Mouse (Mus musculus) intestine, postnatal 0 days (tissue): ENCODE measurements around the gene Elovl6. TPM values are rescaled to one million over a fixed set of nuclear protein-coding genes. Genes with fewer than 3 reads are reported as not detected.

ENCODE experiments used
- ATAC-seq: fragments of 200-750 bp; cut with Nextera tagmentation; 2 replicates; pipeline ENCODE4 v1.8.0; 2017; ENCODE audit warnings: mild to moderate bottlenecking, moderate TSS enrichment, moderate library complexity
- H3K27ac ChIP-seq: fragments of 300-500 bp; sonication (generic); 2 replicates; pipeline ENCODE4 v1.5.1; 2014; ENCODE audit warnings: mild to moderate bottlenecking, low read depth, low read length, moderate library complexity
- H3K27me3 ChIP-seq: fragments of 300-500 bp; sonication (generic); replicated peaks from 2 replicates; pipeline ENCODE4 v1.6.1; 2014; ENCODE audit warnings: low read length, mixed read lengths; ENCODE audit not compliant: control insufficient read depth, insufficient read depth
- H3K36me3 ChIP-seq: fragments of 300-500 bp; sonication (generic); 2 replicates; pipeline ENCODE4 v1.6.1; 2014; ENCODE audit warnings: mild to moderate bottlenecking, moderate library complexity; ENCODE audit not compliant: control insufficient read depth, insufficient read depth
- H3K4me1 ChIP-seq: fragments of 300-500 bp; sonication (generic); replicated peaks from 2 replicates; pipeline ENCODE4 v1.6.1; 2014; ENCODE audit warnings: antibody characterized with exemption, low read length, mixed read lengths; ENCODE audit not compliant: control insufficient read depth, insufficient read depth
- H3K4me2 ChIP-seq: fragments of 300-500 bp; sonication (generic); replicated peaks from 2 replicates; pipeline ENCODE4 v1.6.1; 2014; ENCODE audit warnings: low read depth, mild to moderate bottlenecking, moderate library complexity
- H3K4me3 ChIP-seq: fragments of 300-500 bp; sonication (generic); 2 replicates; pipeline ENCODE4 v1.5.1; 2014; ENCODE audit warnings: low read depth, low read length
- H3K9ac ChIP-seq: fragments of 300-500 bp; sonication (generic); 2 replicates; pipeline ENCODE4 v1.6.1; 2014; ENCODE audit warnings: mild to moderate bottlenecking, low read depth, low read length
- H3K9me3 ChIP-seq: fragments of 300-500 bp; sonication (generic); 2 replicates; pipeline ENCODE4 v1.6.1; 2016; ENCODE audit warnings: mixed run types; ENCODE audit not compliant: control insufficient read depth
- CTCF ChIP-seq: sonication (generic); IDR thresholded peaks from 2 replicates; pipeline ENCODE4 v1.5.1; 2016; ENCODE audit warnings: low read depth, mild to moderate bottlenecking, control low read depth, antibody characterized with exemption, moderate library complexity
- WGBS: fragments of 180-500 bp; shearing (Covaris S2); extraction: QIAGEN DNeasy Blood & Tissue Kit; methylation state at CpG from one replicate; pipeline ENCODE4 v1.1.7; 2014; 5-methylcytosine and 5-hydroxymethylcytosine counted together
- polyA plus RNA-seq: library from polyadenylated mRNA; unstranded; fragments of >200 nt; fragmentation: Nextera tagmentation; extraction: Ambion mirVana; gene quantifications from 2 replicates; pipeline ENCODE4 v1.2.1, GENCODE M21; 2015

The Elovl6 gene
- polyA plus RNA-seq, 1 experiment from 2014 or later = 34.5 TPM

- Histone ChIP-seq H3K27ac (peak overlapping the region; percentile 81), H3K4me2 (no peak overlapping the region), H3K4me3 (no peak overlapping the region), H3K9ac (no peak overlapping the region), H3K27me3 (no peaks in the 10 kb centered on the region), H3K36me3 (peaks cover 14% of the 10 kb centered on the region; the same call in 1 of the 2 replicates), H3K4me1 (peaks cover 6% of the 10 kb centered on the region; the same call in 1 of the 2 replicates), H3K9me3 (no peaks in the 10 kb centered on the region)
- no peak for TF ChIP-seq CTCF
- WGBS = 60% methylated on average over 4 of the region's 4 CpGs
- ATAC-seq = peak; percentile 85
Measured at GRCm38 (mm10) chr3:129575086-129575485, 42.9 kb downstream of the Elovl6 start.

DNA sequence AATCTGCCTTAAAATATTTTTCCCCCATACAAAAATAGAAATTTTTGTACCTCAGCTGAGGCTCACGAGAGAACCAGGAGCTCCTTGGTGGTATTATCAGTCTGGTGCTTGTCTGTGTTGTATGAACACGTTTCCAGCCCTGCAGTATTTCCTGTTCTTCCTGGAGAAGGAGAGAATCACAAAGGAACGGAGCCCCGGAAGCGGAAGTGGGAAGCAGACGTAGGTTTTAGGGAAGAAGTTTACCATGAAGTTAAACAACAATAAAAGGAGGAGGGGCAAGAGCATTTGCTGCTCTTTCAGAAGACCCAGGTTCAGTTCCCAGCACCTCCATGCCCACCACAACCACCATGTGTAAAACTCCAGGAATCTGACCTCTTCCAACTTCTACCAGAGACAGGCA is 44.4 kb downstream of the Elovl6 start:
- no peaks in the 10 kb centered on the region for H3K27me3 ChIP-seq
- H3K27ac ChIP-seq = no peak overlapping the region
- H3K9me3 ChIP-seq = no peaks in the 10 kb centered on the region
- no peak for ATAC-seq
- H3K4me2 ChIP-seq = no peak overlapping the region
- 86% methylated on average over 6 of the region's 6 CpGs for WGBS
- peaks cover 14% of the 10 kb centered on the region; the same call in 1 of the 2 replicates for H3K36me3 ChIP-seq
- TF ChIP-seq CTCF = no peak
- no peak overlapping the region for H3K9ac ChIP-seq
- no peak overlapping the region for H3K4me3 ChIP-seq
- peaks cover 3% of the 10 kb centered on the region; the same call in 1 of the 2 replicates for H3K4me1 ChIP-seq

DNA sequence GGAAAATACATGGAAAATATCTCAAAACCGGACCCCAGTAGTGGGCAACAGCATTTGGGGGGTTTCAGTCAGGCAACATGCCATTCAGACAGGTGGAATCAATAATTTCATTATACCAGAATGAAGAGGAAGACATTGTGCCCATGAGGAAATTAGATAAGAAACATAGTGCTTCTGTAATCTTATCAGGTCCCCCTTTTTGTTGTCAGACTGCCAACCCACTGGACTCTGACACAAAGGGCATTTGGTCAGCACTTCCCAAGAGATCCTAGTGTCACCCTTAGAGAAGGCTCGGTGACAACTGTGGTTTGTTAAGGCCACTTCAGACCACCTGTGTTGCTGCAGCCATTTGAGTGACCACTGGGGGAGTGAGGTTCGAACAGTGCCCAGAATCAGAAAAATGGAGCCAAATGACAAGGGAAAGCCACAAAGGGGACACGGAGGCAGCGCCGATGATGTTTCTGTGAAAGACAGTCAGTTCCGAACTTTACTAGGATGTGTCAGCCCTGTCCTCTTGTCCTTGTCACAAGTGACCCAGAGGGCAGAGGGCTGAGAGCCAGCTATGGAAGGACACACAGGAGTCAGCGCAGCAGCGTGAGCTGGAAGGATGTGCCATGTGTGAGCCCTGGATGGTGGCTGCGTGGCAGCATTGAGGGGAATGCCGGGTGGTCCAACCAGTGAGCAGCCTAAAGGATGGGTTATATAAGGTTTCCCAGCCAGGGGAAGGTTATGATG is 46.8 kb downstream of the Elovl6 start:
- 87% methylated on average over 11 of the region's 11 CpGs for WGBS
- Histone ChIP-seq H3K36me3 (peaks cover 6% of the 10 kb centered on the region; the same call in 1 of the 2 replicates), H3K9me3 (no peaks in the 10 kb centered on the region), H3K4me3 (no peak overlapping the region), H3K27ac (peak overlapping the region; percentile 42; the same call in 1 of the 2 replicates), H3K27me3 (no peaks in the 10 kb centered on the region), H3K4me1 (peaks cover 3% of the 10 kb centered on the region; the same call in 1 of the 2 replicates), H3K4me2 (no peak overlapping the region), H3K9ac (no peak overlapping the region)
- TF ChIP-seq CTCF = peak; percentile 13; the same call in 1 of the 2 replicates
- ATAC-seq = peak; percentile 34

DNA sequence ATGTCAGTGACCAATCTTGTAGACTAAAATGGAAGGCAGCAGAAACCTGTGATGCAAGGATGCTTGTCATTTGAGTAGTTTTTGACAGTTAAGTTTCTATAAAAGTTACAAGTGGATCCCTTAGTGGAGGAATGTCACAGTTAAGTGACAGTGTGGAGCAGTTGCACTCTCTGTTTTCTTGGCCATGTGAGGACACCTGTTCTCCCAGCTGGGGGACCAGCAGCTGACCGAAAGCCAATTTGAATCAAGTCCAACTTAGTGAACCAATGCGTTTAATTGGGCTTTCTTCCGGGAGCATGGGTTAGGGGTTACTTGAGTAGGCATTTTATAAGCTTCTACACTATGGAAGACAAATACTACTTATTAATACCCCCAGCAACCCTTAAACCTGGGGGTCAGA is 48.9 kb downstream of the Elovl6 start:
- Histone ChIP-seq H3K9ac (no peak overlapping the region), H3K9me3 (no peaks in the 10 kb centered on the region), H3K27me3 (no peaks in the 10 kb centered on the region), H3K27ac (peak overlapping the region; percentile 88), H3K4me2 (no peak overlapping the region), H3K4me3 (no peak overlapping the region), H3K36me3 (peaks cover 4% of the 10 kb centered on the region; the same call in 1 of the 2 replicates), H3K4me1 (peaks cover 3% of the 10 kb centered on the region; the same call in 1 of the 2 replicates)
- no peak for ATAC-seq
- WGBS = 81% methylated on average over 3 of the region's 3 CpGs
- TF ChIP-seq CTCF = no peak

GRCm38 (mm10) chr3:129582449-129582848 is 50.3 kb downstream of the Elovl6 start:
- H3K4me2 ChIP-seq = no peak overlapping the region
- no peaks in the 10 kb centered on the region for H3K9me3 ChIP-seq
- no peak overlapping the region for H3K9ac ChIP-seq
- H3K27ac ChIP-seq = peak overlapping the region; percentile 88
- ATAC-seq = peak; percentile 72
- TF ChIP-seq CTCF = no peak
- no peaks in the 10 kb centered on the region; the same call in 1 of the 2 replicates for H3K36me3 ChIP-seq
- H3K27me3 ChIP-seq = no peaks in the 10 kb centered on the region
- 32% methylated on average over 4 of the region's 4 CpGs for WGBS
- peaks cover 3% of the 10 kb centered on the region; the same call in 1 of the 2 replicates for H3K4me1 ChIP-seq
- no peak overlapping the region for H3K4me3 ChIP-seq

DNA sequence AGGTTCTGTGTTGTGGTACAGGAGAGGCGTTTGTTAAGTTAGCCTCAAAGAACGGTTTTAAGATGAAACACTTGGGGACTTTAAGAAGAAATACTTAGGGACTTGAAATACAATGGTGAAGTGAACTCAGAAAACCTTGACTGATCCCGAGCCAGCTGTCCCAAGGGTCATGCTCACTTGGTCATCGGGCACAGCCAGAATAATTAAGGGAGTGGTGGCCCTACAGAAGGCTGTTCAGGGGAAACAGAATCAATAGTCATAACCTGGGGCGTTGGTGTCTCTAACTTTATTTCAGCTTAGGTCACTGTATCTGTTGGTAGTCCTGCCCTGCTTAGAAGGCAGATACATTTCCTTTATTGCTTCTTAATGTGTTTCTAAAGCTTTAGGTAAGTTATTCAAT is 51.1 kb downstream of the Elovl6 start:
- no peaks in the 10 kb centered on the region for H3K27me3 ChIP-seq
- H3K4me2 ChIP-seq = no peak overlapping the region
- no peaks in the 10 kb centered on the region; the same call in 1 of the 2 replicates for H3K36me3 ChIP-seq
- no peaks in the 10 kb centered on the region for H3K9me3 ChIP-seq
- H3K9ac ChIP-seq = no peak overlapping the region
- no peak overlapping the region for H3K4me3 ChIP-seq
- no peak for TF ChIP-seq CTCF
- H3K4me1 ChIP-seq = peaks cover 7% of the 10 kb centered on the region; the same call in 1 of the 2 replicates
- peak overlapping the region; percentile 88 for H3K27ac ChIP-seq
- peak; percentile 46 for ATAC-seq
- 45% methylated on average over 5 of the region's 5 CpGs for WGBS
